Mouse (Mus musculus) thymus, postnatal 25 days (tissue): Measurements from ENCODE around the gene Prpf19.

ENCODE experiments used
- DNase-seq: peaks from one replicate; pipeline ENCODE4 v3.0.0; 2022

Prpf19 gene

GRCm38 (mm10) chr19:10940097-10940800 lies 45.2 kb downstream of the Prpf19 start:
- DNase-seq = peak; percentile 58

DNA sequence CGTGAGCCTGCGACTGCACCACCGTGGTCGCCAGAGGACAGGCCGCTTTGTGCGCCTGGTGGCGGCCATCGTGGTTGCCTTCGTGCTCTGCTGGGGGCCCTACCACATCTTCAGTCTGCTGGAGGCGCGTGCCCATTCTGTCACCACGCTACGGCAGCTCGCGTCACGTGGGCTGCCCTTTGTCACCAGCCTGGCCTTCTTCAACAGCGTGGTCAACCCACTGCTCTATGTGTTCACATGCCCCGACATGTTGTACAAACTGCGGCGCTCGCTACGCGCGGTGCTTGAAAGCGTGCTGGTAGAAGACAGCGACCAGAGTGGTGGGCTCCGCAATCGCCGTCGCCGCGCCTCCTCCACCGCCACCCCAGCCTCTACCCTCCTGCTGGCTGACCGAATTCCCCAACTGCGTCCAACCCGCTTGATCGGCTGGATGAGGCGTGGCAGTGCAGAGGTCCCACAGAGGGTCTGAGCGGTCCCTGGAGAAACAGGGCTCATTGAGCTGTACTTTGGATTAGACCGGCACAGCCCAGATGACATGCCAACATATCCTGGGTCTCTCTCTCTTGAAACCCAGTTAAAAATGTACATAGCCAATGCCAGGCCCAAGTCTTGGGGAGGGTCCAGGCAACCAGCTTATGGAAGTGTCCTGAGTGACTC lies 45.9 kb downstream of the Prpf19 start:
- DNase-seq = no peak

DNA sequence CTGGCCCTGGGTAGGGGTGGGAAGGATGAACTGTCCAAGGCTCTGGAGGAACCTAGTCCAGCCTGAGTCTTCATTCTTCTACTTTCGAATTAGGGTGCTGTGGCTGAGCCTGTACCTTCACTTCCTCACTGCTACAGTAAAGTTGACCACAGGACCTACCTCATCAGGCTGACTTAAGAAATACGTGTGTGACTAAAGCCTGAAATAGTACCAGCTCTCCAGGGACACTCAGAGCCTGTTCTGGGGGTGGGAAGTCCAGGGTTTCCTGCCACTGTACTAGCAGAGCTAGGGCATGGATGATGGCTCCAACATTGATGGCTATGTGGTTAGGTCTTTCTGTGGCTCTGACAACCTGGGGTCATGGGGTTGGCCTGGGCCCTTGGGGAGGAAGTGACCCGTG lies 48.9 kb downstream of the Prpf19 start:
- DNase-seq = no peak

- DNase-seq = no peak
Observed at GRCm38 (mm10) chr19:10946506-10946905, 51.5 kb downstream of the Prpf19 start.

- no peak for DNase-seq
Observed at GRCm38 (mm10) chr19:10947219-10947618, 52.2 kb downstream of the Prpf19 start.

- DNase-seq = peak; percentile 12
Observed at GRCm38 (mm10) chr19:10948416-10948815, 53.4 kb downstream of the Prpf19 start.

GRCm38 (mm10) chr19:10949112-10949511 lies 54.1 kb downstream of the Prpf19 start, which contains the start of gene Ccdc86:
Gene Ccdc86 (minus strand): TSS chr19:10949266.
- peak; percentile 94 for DNase-seq

GRCm38 (mm10) chr19:10949558-10949957 lies 54.5 kb downstream of the Prpf19 start:
- DNase-seq = no peak

- no peak for DNase-seq
Observed at GRCm38 (mm10) chr19:10952021-10952939, 57.2 kb downstream of the Prpf19 start.
